Mouse (Mus musculus) leukemia stem cell, adult 10-12 weeks (primary cell): ENCODE results near the gene Olfr544. TPM values are rescaled to one million over a fixed set of nuclear protein-coding genes. Genes with fewer than 3 reads are reported as not detected.

Experiments
- polyA plus RNA-seq: library from polyadenylated mRNA; stranded (reverse); fragments of >175 nt; gene quantifications from 2 replicates; pipeline ENCODE4 v1.2.3, GENCODE M21; 2012; ENCODE audit warnings: low replicate concordance

Olfr544 gene
- polyA plus RNA-seq = not detected in 2 replicates

DNA sequence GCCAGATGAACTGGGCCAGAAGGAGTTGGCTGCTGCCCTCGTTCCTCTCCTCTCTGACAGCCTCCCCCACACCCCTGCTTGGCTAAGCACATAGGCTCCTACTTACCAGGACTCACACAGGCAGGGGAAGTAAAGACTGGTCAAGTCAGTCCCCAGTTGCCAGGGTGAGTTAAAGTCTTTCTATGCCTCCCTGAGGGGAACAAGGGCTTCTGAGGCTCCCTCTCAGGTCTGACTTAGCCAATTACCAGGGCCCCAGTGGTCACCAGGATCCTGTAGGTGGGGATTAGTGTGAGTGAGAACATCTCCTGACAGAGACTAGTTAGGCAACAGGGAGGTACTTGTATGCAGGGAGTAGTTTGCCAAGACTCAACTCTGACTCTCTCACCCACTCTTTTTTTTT is at the start of gene Olfr544:
Gene Olfr544, minus strand, starts transcription at position 153 of the 400 bp plus-strand sequence.

DNA sequence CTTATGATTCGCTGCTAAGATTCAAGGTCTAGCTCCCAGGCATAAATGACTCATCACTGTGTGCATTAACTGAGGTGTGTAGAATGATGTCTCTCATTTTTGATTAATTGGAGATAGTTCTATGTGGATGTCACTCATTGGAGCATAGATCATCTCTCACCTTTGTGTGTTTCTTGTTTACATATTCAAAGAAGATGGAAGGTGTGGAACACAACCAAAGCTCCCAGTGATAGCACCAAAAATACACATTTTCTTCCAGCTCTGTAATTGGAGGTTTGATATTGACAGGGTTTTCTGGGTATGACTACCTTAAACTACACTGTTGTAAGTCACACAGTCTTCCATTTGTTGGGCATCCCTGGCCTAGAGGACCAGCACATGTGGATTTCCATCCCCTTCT is 46.3 kb upstream of the Olfr544 start, which contains the start of gene Olfr547:
Gene Olfr547, plus strand, starts transcription at position 301 of the 400 bp plus-strand sequence.

DNA sequence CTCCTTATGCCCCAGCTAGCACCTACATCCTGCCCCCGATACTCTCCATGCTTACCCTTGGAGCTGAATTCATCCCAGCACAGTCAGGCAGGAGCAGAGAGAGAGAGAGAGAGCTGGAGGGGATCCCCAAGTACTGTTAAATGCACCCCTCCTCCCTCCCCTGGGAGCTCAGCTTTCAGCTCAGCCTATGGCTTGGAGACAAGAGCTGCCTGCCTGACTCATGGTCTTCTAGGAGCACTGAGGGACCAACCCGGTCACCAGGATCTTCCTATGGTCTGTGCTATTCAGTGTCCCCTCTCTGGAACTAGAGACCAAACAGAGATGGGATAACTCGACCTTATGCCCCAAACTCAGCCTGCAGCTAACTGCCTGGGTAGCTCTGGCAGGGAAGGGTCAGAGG is 11.4 kb upstream of the Olfr544 start, which contains the start of gene Olfr545:
Gene Olfr545, minus strand, starts transcription at position 101 of the 400 bp plus-strand sequence.

DNA sequence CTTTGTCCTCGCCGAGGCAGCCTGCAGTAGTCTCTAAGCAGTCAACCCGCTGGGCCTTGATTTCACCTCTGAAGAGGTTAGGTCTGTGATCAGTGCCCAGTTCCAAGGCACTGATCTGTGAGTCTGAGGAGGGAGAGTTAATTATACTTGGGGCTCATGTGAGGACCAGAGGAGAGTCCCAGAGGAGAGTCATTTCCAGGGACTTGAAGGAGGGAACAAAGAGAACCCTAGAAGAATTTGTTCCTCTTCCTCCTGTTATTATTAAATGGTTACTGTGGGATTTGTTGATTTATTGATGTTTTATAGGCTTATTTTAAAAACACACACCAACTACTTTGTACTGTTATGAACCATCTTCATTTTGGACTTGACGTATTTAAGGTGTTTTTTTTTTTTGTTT is 6.5 kb downstream of the Olfr544 start, which contains the start of gene Olfr543:
Gene Olfr543, minus strand, starts transcription at position 101 of the 400 bp plus-strand sequence.

DNA sequence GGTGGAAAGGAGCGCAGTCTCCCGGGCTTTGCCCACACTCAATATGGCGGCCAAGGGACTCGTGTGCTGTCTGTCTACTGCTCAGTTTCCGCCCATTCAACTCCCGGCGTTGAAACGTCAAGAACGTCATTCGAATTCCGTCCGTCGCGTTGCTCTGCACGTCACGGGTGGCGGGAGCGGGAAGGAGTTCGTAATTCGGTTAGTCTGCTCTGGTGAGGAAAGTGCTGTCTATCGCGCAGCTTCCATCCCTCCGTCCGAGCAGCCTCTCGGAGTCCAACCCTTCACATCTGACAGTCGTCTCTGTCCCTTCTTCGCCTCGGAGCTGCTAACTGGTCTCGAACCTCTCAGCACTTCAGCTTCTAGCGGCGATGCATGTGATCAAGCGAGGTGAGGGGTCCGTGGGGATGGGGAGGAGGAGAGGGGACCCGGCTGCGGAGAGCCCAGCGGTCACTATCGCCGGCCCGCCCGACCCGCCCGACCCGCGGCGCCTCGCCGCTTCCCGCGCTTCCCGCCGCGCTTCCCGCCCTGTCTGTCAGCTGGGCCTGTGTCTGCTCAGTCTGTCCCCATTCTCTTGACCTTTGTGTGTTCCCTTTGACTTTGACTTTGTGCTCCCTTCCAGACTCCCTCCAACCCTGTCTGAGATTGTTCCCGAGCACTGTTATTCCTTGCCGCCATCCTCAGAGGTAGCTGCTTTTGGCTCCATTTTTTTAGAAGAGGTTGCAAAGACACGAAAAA is 46.3 kb downstream of the Olfr544 start, which contains the start of gene Rrm1:
Gene Rrm1, plus strand, starts transcription at position 39 of the 735 bp plus-strand sequence.

Other genes starting within 250 kb of the Olfr544 start
- gene Rhog, start 232.3 kb downstream of the Olfr544 start, polyA plus RNA-seq = 60.1 and 267 TPM in 2 replicates
- 40.4 and 40.7 TPM in 2 replicates for gene Stim1, start 220.5 kb downstream of the Olfr544 start, polyA plus RNA-seq
- gene Rrm1, start 46.6 kb downstream of the Olfr544 start, polyA plus RNA-seq = 19.3 and 87.3 TPM in 2 replicates
- not detected in 2 replicates for gene Olfr543, start 6.6 kb downstream of the Olfr544 start, polyA plus RNA-seq
- gene Olfr545, start 11.3 kb upstream of the Olfr544 start, polyA plus RNA-seq = not detected in 2 replicates
- gene Olfr547, start 46.4 kb upstream of the Olfr544 start, polyA plus RNA-seq = not detected in 2 replicates
- not detected in 2 replicates for gene Olfr548-ps1, start 52.6 kb upstream of the Olfr544 start, polyA plus RNA-seq
- gene Olfr549, start 61.6 kb upstream of the Olfr544 start, polyA plus RNA-seq = not detected in 2 replicates
- gene Trim21, start 77.2 kb upstream of the Olfr544 start, polyA plus RNA-seq = 2.1 and 6.2 TPM in 2 replicates
- gene Olfr550, start 83.1 kb upstream of the Olfr544 start, polyA plus RNA-seq = not detected in 2 replicates
- not detected in 2 replicates for gene Olfr551, start 103.6 kb upstream of the Olfr544 start, polyA plus RNA-seq
- gene Olfr552, start 109.5 kb upstream of the Olfr544 start, polyA plus RNA-seq = 0.06 TPM in 1 of 2 replicates, not detected in the other
- gene Olfr553, start 129.9 kb upstream of the Olfr544 start, polyA plus RNA-seq = 0.37 TPM in 1 of 2 replicates, not detected in the other
- gene Olfr554, start 150.1 kb upstream of the Olfr544 start, polyA plus RNA-seq = 0.07 TPM in 1 of 2 replicates, not detected in the other
- not detected in 2 replicates for gene Olfr555, start 170.5 kb upstream of the Olfr544 start, polyA plus RNA-seq
- not detected in 2 replicates for gene Olfr556, start 176.6 kb upstream of the Olfr544 start, polyA plus RNA-seq
- 0.35 and 1.2 TPM in 2 replicates for gene Trim68, start 199.0 kb upstream of the Olfr544 start, polyA plus RNA-seq
- not detected in 2 replicates for gene Olfr557, start 207.6 kb upstream of the Olfr544 start, polyA plus RNA-seq
- gene Olfr558, start 213.9 kb upstream of the Olfr544 start, polyA plus RNA-seq = not detected in 2 replicates
- gene Olfr33, start 230.8 kb upstream of the Olfr544 start, polyA plus RNA-seq = not detected in 2 replicates
- gene Olfr559, start 239.2 kb upstream of the Olfr544 start, polyA plus RNA-seq = not detected in 2 replicates